Mouse (Mus musculus) heart, postnatal 0 days (tissue): ENCODE data around the gene Xylt1.

ENCODE experiments used
- CTCF ChIP-seq: IDR thresholded peaks from 2 replicates; pipeline ENCODE4 v1.5.1; 2016; ENCODE audit warnings: antibody characterized with exemption, control low read depth, low read depth
- EP300 ChIP-seq: IDR thresholded peaks from 2 replicates; pipeline ENCODE4 v1.6.1; 2016; ENCODE audit warnings: antibody characterized with exemption, low read depth

- TF ChIP-seq CTCF (no peak), EP300 (no peak)
Observed at GRCm38 (mm10) chr7:117508090-117508489, 127.3 kb downstream of the Xylt1 start.
